Mouse (Mus musculus) forebrain, embryonic 16.5 days (tissue): ENCODE data around the gene Ankrd60. TPM values are rescaled to one million over a fixed set of nuclear protein-coding genes. Genes with fewer than 3 reads are reported as not detected.

Experiments
- ATAC-seq: fragments of 200-750 bp; cut with Nextera tagmentation; 2 replicates; pipeline ENCODE4 v1.8.0; 2017; ENCODE audit warnings: mild to moderate bottlenecking, moderate library complexity
- H3K27ac ChIP-seq: fragments of 300-500 bp; sonication (generic); 2 replicates; pipeline ENCODE4 v1.5.1; 2014; ENCODE audit warnings: low read length, control low read depth
- H3K27me3 ChIP-seq: fragments of 300-500 bp; sonication (generic); replicated peaks from 2 replicates; pipeline ENCODE4 v1.6.1; 2014; ENCODE audit warnings: low read length; ENCODE audit not compliant: control insufficient read depth, insufficient read depth
- H3K36me3 ChIP-seq: fragments of 300-500 bp; sonication (generic); 2 replicates; pipeline ENCODE4 v1.6.1; 2014; ENCODE audit not compliant: control insufficient read depth, insufficient read depth
- H3K4me1 ChIP-seq: fragments of 300-500 bp; sonication (generic); replicated peaks from 2 replicates; pipeline ENCODE4 v1.6.1; 2014; ENCODE audit warnings: low read length; ENCODE audit not compliant: control insufficient read depth, insufficient read depth
- H3K4me2 ChIP-seq: fragments of 300-500 bp; sonication (generic); 2 replicates; pipeline ENCODE4 v1.6.1; 2014; ENCODE audit warnings: mild to moderate bottlenecking, low read length, control low read depth
- H3K4me3 ChIP-seq: fragments of 300-500 bp; sonication (generic); replicated peaks from 2 replicates; pipeline ENCODE4 v1.5.1; 2014; ENCODE audit warnings: mild to moderate bottlenecking, low read length, control low read depth
- H3K9ac ChIP-seq: fragments of 300-500 bp; sonication (generic); replicated peaks from 2 replicates; pipeline ENCODE4 v1.6.1; 2014; ENCODE audit warnings: low read depth, low read length, control low read depth
- H3K9me3 ChIP-seq: fragments of 300-500 bp; sonication (generic); 2 replicates; pipeline ENCODE4 v1.6.1; 2016; ENCODE audit warnings: low read length; ENCODE audit not compliant: control insufficient read depth
- WGBS: fragments of 180-500 bp; shearing (Covaris S2); extraction: QIAGEN DNeasy Blood & Tissue Kit; methylation state at CpG from one replicate; pipeline ENCODE4 v1.1.7; 2014; 5-methylcytosine and 5-hydroxymethylcytosine counted together
- polyA plus RNA-seq: library from polyadenylated mRNA; unstranded; fragments of >200 nt; fragmentation: Nextera tagmentation; extraction: Ambion mirVana; gene quantifications from 2 replicates; pipeline ENCODE4 v1.2.1, GENCODE M21; 2015

The Ankrd60 gene
- polyA plus RNA-seq, 1 experiment from 2014 or later = not detected

DNA sequence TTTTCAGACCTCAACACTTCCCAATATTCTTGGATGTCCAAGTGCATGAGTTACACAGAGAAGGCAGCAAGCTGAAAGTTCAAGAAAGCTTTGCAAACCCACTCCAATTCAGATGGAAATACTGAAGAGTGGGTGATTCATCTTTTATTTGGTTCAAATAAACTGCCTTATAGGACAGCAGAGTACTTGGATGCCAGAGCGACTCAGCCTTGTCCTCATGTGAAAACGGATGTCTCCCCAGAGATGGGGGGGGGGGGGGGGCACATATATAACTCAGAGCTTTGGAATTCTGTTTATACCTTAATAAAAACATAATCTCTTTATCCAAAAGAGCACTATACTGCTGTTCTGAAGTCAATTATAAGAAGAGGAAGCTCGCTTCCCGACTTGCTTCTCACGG lies 9.2 kb upstream of the Ankrd60 start:
- Histone ChIP-seq H3K4me3 (no peak overlapping the region), H3K4me1 (peaks cover 9% of the 10 kb centered on the region), H3K9ac (no peak overlapping the region), H3K27me3 (peaks cover 28% of the 10 kb centered on the region), H3K36me3 (no peaks in the 10 kb centered on the region), H3K27ac (no peak overlapping the region), H3K4me2 (no peak overlapping the region), H3K9me3 (peaks cover 4% of the 10 kb centered on the region; the same call in 1 of the 2 replicates)
- WGBS = 91% methylated on average over 5 of the region's 5 CpGs
- ATAC-seq = no peak

DNA sequence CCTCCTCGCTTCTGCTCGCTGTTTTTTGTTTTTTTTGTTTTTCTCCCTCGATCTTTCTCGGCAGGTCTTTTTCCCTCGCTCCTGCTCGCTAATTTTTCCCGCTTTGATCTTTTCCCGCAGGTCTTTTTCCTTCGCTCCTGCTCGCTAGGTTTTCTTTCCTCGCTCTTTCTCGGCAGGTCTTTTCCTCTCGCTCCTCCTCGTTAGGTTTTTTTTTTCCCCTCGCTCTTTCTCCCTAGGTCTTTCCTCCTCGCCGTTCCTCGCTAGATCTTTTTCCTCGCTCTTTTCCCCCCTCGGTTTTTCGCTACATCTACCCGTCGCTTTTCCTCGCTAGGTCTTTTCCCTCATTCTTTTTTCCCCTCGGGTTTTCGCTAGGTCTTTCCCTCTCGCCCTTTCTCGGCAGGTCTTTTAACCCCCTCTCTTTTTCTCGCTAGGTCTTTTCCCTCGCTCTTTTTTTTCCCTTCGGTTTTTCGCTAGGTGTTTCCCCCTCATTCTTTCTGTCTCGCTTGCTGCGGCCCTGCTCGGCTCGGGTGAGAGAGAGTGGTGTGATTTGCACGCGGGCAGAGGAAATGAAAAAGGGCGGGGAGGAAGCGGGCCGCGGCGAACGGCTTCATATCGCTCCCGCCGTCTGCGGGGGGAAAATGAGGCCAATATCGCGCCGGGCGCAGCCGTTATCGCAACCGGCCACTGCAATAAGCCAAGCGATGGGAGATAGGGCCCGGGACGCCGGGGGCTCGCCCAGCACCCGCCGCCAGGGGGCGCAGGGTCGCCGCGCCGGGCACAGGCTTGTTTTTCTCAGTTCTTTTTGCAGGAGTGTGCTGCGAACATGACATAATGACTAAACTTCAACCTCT lies 8.2 kb upstream of the Ankrd60 start:
- Histone ChIP-seq H3K27ac (no peak overlapping the region), H3K9me3 (peaks cover 4% of the 10 kb centered on the region; the same call in 1 of the 2 replicates), H3K27me3 (peaks cover 28% of the 10 kb centered on the region), H3K9ac (peak overlapping the region; percentile 6; the same call in 1 of the 2 replicates), H3K36me3 (no peaks in the 10 kb centered on the region), H3K4me1 (peaks cover 9% of the 10 kb centered on the region), H3K4me3 (peak overlapping the region; percentile 50), H3K4me2 (peak overlapping the region; percentile 90)
- peak; percentile 54 for ATAC-seq
- WGBS = under 1% methylated on average over 68 of the region's 68 CpGs

DNA sequence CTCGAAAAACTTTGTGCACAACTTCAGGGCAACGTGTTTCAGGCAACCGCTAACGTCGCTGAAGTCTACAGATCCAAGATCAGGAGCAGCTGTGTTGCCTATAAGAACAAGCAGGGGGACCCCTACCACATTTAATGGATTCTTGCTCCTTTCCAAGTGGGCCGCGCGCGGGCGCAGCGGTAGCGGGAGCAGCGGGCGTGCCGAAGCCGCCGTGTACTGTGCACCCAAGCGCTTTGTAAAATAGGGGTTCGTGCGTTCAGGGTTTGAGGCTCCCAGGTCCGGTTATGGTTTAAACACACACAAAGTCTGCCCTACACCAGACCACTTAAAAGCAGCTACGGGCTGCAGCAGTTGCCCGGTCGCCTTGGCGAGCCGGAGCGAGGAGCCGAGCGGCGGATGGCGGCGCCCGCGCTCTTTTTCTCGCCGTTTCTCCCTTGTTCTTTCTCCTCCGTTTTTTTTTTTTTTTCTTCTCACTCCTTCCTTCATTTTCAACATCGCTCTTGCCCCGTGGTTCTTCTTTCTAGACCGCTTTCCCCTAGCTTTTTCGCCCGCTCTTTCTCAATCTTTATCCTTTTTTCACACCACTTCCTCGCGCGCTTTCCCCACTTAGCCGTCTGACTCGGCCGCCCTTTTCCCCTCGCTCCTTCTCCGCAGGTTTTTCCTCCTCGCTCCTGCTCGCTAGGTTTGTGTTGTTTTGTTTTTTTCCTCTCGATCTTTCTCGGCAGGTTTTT lies 7.4 kb upstream of the Ankrd60 start:
- Histone ChIP-seq H3K36me3 (no peaks in the 10 kb centered on the region), H3K9ac (peak overlapping the region; percentile 42; the same call in 1 of the 2 replicates), H3K4me3 (peak overlapping the region; percentile 50), H3K27me3 (peaks cover 28% of the 10 kb centered on the region), H3K4me2 (peak overlapping the region; percentile 90), H3K4me1 (peaks cover 9% of the 10 kb centered on the region), H3K9me3 (peaks cover 4% of the 10 kb centered on the region; the same call in 1 of the 2 replicates), H3K27ac (no peak overlapping the region)
- WGBS = under 1% methylated on average over 54 of the region's 54 CpGs
- peak; percentile 95 for ATAC-seq

DNA sequence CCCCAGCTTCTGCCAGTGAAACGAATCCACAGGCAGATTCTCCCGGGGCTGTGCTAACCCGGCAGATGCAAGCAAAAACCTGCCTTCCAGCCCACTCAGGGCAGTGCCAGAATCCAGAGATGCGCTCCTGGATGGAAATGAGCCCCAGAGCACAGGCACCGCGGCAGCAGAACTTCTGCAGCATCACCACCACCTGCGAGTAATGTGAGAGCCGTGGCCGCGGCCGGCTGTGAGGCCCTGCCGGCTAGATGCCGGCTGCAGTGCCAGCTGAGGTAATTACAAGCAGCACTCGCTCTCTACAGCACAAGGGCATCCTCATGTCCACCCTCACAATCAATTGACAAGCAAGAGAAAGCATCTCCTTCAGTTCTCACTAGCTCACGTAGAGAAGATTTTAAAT lies 6.2 kb upstream of the Ankrd60 start:
- Histone ChIP-seq H3K9me3 (peaks cover 4% of the 10 kb centered on the region; the same call in 1 of the 2 replicates), H3K27ac (no peak overlapping the region), H3K36me3 (no peaks in the 10 kb centered on the region), H3K27me3 (peaks cover 31% of the 10 kb centered on the region), H3K9ac (no peak overlapping the region), H3K4me2 (no peak overlapping the region), H3K4me3 (no peak overlapping the region), H3K4me1 (peaks cover 9% of the 10 kb centered on the region)
- WGBS = 37% methylated on average over 15 of the region's 15 CpGs
- no peak for ATAC-seq

DNA sequence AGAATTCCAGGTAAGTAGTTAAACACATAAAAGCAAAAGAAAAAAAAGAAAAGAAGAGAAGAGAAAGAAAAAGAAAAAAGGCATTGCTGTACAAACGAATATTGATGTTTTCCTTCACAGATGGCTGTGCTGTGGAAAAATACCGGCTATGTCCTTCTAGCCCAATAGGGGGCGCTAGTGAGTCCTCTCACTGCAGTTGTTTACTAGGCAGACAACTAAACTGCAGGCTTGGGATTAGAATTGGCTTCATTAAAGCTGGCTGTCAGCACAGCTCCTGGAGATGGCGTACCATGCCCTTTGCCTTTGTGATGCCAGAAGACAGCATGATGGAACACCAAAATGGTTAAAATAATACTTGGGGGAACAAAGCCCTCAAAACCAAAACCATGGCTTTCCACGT lies 5.3 kb upstream of the Ankrd60 start:
- Histone ChIP-seq H3K36me3 (no peaks in the 10 kb centered on the region), H3K4me3 (no peak overlapping the region), H3K27ac (no peak overlapping the region), H3K4me1 (peaks cover 9% of the 10 kb centered on the region), H3K9me3 (peaks cover 4% of the 10 kb centered on the region; the same call in 1 of the 2 replicates), H3K27me3 (peaks cover 32% of the 10 kb centered on the region), H3K4me2 (no peak overlapping the region), H3K9ac (no peak overlapping the region)
- ATAC-seq = no peak
- 37% methylated on average over 5 of the region's 5 CpGs for WGBS

DNA sequence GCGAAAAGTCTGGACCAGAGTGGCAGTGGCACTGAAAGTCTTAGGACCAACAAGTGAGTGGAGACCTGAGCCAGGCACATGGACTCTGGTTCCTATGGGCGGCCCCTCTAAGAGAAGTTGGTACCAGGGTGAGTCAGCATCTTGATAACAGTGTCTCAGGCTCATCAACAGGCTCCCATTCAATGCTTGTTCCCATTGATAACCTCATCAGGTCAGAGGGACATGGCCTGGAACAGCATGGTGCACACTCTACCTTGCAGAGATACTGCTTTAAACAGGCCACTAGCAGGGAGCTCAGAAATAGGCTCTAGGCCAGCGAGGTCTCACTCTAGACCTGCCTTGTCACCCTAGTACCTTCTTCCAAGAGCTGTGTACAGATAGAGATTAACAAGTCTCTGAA lies 4.7 kb upstream of the Ankrd60 start:
- Histone ChIP-seq H3K27me3 (peaks cover 32% of the 10 kb centered on the region), H3K36me3 (no peaks in the 10 kb centered on the region), H3K4me1 (peaks cover 15% of the 10 kb centered on the region), H3K4me3 (no peak overlapping the region), H3K9me3 (peaks cover 4% of the 10 kb centered on the region; the same call in 1 of the 2 replicates), H3K9ac (no peak overlapping the region), H3K4me2 (no peak overlapping the region), H3K27ac (no peak overlapping the region)
- 91% methylated on average over 3 of the region's 3 CpGs for WGBS
- ATAC-seq = no peak

DNA sequence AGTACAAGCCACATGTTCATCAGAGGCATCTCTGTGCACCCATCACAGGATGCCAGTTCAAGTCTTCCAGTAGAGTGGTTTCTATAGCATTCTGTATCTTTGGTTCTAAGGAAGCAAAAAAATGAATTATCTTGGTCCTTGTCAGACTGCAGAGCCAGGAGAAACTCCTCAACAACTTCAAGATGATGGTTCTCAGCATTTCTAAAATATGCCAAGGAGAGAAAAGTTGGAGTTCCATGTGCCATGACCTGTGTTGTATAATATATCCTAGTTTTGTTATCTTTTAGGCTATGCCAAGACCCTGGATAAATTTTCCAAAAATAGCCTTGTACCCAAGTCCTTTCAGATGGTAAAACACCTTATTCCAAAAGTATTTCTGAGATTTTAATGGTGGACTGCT lies 2.9 kb upstream of the Ankrd60 start:
- Histone ChIP-seq H3K36me3 (no peaks in the 10 kb centered on the region), H3K4me2 (no peak overlapping the region), H3K27me3 (peaks cover 33% of the 10 kb centered on the region), H3K27ac (no peak overlapping the region), H3K4me3 (no peak overlapping the region), H3K4me1 (peaks cover 12% of the 10 kb centered on the region), H3K9ac (no peak overlapping the region), H3K9me3 (no peaks in the 10 kb centered on the region)
- ATAC-seq = no peak

DNA sequence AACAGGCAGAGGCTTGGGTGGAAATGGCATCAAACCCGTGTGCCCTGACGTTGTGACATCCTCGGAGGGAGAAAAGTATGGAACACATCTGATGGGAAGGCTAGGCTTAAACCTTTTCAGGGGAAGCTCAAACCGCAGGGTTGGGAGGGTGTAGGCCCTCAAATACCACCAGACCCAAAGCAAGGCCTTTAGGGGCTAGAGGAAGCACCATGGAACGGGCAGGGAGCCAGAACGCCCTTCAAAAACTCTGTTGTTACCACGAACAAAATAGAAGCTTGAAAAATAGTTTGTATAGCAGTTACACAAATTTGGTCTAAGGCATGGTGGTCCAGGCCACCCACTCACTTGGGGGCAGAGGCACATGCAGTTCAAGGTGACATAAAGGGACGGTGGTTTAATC lies 430 bp upstream of the Ankrd60 start:
- no peak for ATAC-seq
- no peak overlapping the region for H3K27ac ChIP-seq
- peaks cover 8% of the 10 kb centered on the region for H3K4me1 ChIP-seq
- H3K4me2 ChIP-seq = peak overlapping the region; percentile 71
- WGBS = 14% methylated on average over 8 of the region's 8 CpGs
- H3K4me3 ChIP-seq = peak overlapping the region; percentile 42
- H3K9me3 ChIP-seq = no peaks in the 10 kb centered on the region
- H3K27me3 ChIP-seq = peaks cover 22% of the 10 kb centered on the region
- H3K36me3 ChIP-seq = no peaks in the 10 kb centered on the region
- H3K9ac ChIP-seq = peak overlapping the region; percentile 50

DNA sequence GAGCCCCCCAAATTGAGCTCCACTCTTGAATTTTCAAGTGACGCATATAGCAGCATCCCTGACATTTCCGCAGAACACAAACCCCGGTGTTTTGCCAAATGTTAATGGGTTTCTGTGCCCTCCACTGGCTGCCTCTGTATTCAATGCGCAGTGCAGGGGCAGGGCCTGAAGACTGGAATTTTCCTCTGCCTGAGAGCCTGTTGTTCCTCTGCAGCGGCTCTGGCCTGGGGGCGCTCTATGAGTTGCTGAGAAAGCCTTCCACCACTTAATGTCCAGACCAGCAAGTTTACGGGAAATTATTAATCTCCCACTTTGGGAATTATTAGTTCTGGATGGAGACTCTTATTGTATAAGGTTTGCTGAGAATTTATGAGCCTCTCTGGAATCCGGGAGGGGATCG lies 14.0 kb downstream of the Ankrd60 start:
- no peak overlapping the region for H3K9ac ChIP-seq
- WGBS = 58% methylated on average over 9 of the region's 9 CpGs
- no peak for ATAC-seq
- H3K9me3 ChIP-seq = no peaks in the 10 kb centered on the region
- H3K36me3 ChIP-seq = no peaks in the 10 kb centered on the region
- no peak overlapping the region for H3K4me2 ChIP-seq
- H3K4me1 ChIP-seq = no peaks in the 10 kb centered on the region
- H3K27me3 ChIP-seq = no peaks in the 10 kb centered on the region
- no peak overlapping the region for H3K4me3 ChIP-seq
- no peak overlapping the region for H3K27ac ChIP-seq
